Mouse (Mus musculus): ENCODE data around the gene Vmp1.

Gene Vmp1

DNA sequence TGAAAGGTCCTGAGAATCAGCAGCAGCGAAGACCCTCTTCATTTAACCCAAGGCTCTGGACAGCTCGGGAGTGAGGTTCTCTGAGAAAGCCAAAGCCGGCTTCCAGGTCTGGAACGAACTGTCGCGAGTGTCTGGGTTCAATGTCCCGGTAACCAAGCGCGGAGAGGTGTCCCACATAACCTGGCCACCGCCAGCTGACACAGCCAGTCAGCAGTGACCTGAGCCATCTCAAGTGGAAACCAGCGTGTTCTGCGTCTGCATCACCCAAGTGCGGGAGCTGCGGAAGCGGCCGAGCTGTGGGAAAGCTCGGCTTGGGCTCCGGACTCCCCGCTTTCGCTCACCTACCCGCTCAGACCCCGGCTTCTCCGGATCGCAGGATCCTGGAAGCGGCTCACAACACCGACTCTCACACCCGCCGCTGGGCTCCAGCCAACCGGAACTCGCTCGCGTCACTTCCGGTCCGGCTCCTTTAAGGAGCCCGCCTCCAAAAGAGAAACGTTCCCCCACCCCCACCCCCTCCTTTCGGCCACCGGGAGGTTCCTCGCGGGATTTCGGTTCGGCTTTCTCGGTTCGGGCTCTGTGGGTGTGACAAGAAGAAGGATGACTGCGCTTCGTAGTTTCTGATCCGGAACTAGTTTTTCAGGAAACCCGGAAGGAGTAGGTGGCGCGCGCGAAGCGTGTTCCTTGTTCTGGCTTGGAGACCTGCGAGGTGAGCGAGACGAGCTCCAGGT is at the start of gene Vmp1, which contains the start of gene Ptrh2:
TSS of gene Vmp1 (minus strand) at position 442 of the 731 bp plus-strand sequence.
TSS of gene Ptrh2 (plus strand) at position 591 of the 731 bp plus-strand sequence.
- peak; percentile 97 for DNase-seq (ENCODE audit: low spot score)

DNA sequence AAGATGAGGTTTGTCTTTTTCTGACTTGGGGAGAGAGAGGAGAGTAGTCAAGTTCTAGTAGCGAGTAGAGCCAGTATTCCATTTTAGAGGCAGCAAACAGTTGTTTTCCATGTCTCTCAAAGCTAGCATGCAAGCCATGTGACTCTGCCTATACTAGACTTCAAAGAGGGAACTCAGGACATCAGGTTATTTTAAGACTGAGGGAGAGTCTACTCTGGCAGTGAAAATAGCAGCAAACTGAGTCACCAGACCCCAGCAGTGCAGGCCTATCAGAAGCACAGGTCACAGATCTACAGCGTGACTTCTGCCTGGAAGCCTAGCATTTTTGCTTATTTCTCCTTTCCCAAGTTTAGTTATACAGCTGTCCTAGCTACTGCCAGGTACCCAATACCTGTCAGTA is 47.8 kb upstream of the Vmp1 start:
- no peak for DNase-seq (ENCODE audit: low spot score)

DNA sequence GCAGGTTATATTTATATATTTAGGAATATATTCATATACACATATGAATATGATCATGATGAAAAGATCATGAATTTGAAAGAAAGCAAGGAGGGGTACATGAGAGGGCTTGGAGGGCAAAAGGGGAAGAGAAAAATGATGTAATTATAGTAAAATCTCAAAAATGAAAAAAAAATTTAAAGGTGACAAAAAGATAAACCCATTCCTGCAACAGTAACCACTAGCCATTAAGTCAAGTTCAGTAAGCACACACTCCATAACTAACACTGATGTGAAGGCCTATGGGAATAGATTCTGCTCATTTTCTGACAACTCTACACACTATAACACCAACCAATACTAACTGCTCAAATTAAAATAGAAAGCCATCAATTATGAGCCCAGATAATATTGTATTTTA is 42.0 kb upstream of the Vmp1 start:
- no peak for DNase-seq (ENCODE audit: low spot score)

DNA sequence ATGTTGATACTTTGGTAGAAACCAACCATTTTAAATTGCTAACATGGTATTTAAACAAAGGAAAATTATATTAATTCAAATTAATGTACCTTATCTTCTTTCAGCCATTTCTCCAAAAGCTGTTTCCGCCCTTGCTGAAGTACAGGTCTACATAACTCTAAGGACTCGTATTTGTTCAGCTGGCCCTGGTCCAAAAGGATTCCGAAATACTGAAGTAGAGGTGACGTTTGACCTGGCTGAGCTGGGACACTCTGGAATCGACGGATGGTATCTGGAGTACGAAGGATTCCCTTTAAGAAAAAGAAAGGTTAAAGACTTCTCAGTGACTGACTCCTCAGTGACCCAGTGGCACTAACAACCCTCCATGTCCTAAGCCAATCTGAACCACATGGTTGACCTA is 41.3 kb upstream of the Vmp1 start:
- DNase-seq (ENCODE audit: low spot score): no peak

DNA sequence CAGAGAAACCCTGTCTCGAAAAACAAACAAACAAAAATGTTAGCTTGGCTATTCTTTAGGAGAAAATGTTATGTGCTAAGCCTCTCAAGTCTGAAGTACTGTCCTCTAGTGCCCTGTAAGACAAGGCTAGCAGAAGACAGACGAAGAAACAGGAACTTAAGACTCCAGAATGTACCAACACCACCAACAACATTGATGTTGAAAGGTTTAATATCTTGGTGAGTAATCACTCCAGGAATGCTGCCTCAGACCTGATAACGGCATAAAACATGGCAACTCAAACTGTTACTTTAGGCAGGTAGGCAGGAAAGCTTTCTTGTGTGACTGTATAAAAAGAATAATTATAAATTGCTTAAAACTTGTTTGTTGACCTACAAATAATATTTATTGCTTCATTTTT is 40.4 kb upstream of the Vmp1 start:
- no peak for DNase-seq (ENCODE audit: low spot score)

DNA sequence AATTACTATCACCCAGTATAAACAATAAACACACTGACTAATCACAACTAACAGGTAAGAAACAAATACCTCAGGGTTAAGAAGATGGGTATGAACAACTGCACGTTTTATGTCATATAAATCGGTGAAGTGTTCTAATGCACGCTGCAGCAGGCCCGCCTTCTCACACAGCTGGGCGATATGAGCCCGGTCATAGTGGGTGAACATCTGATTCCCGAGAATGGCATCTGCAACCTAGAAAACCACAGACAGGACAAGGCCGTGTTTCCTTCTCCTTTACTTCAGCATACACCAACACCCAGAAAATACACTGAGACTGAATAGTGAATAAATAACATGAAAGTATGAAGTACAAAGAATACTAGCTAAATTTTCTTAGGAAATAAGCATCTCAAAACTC is 35.8 kb upstream of the Vmp1 start:
- no peak for DNase-seq (ENCODE audit: low spot score)

DNA sequence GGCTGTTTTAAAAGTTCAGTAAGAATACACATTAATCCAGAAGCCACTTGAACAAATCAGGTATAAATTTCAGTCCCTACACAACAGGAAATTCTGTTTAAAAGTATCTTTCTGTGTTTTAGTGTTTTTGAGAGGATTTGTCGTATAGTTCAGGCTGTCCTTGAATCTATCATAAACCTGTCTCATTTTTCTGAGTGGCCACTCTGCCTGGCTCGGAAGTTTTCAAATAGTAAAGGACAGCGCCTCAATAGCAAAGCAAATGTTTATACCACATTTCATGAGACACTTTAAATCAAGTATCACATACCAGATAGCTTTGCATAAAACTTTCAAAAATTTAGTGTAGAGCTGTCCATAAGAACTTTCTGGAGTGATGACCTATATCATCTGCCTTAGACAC is 34.7 kb upstream of the Vmp1 start:
- DNase-seq (ENCODE audit: low spot score): no peak

DNA sequence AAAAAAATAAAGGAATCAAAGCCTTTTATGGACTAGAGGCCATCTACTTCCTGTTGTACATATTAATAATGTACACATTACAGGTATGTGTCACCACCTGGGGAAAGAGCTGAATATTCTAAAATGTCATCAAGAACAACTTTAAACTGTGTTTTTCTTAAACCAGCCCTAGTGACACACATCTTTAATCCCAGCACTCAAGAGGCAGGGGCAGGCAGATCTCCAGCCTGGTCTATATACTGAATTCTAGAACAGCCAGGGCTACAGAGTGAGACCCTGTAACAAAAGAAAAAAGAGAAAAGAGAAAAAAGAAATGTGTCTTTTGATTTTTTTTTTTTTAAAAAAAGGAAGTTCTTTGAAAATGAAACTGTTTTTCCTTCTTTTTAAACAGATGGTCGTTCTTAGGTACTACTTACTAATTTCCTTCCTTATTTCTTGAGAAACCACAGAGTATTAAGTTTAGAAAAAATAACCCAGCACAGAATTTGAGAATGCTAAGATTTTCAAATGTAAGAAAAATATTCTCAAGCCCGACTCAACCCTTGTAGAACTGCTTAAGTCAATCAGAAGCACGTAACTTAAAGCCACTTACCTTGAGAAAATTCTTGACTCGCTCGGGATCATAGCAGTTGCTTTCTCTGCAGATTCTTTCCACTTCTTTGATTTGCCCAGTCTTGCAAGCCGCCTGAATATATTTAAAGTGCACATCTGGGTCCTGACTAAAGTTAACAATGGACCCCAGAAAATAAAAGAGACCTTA is 33.9 kb upstream of the Vmp1 start:
- no peak for DNase-seq (ENCODE audit: low spot score)

DNA sequence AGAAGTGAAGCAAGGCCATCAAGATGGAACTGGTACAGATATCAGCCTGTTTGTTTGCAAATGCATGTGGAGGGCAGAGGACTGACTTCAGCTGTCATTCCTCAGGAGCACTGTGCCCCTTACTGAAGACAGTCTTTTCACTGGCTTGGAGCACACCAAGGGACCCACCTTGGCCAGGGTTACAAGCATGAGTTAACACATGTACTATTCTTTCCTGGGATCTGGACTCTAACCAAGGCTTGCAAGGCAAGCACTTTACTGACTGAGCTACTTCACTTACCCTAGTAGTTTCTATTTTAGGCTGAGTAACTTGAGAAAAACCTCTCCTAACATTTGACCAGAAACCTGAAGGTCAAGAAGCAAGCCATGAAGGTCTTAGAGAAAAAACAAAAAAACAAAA is 31.0 kb upstream of the Vmp1 start:
- no peak for DNase-seq (ENCODE audit: low spot score)

DNA sequence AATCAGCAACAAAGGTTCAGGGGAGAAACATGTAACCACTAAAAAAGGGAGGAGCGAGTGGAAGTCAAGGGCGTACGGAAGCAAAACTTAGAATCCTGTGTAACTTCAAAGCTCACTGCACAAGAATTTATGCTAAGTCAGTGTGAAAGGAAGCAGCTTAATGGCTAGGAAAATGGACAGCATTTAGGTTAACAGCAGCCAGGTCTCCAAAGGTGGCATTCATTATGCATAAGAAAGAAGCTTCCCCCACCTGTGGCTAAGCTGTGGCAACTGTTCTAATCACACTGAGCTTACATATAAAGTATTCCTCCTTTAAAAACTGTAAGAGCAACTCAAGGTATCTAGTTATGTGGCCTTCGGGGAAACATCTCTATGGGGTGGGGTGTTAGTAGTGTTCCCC is 17.5 kb upstream of the Vmp1 start:
- no peak for DNase-seq (ENCODE audit: low spot score)

DNA sequence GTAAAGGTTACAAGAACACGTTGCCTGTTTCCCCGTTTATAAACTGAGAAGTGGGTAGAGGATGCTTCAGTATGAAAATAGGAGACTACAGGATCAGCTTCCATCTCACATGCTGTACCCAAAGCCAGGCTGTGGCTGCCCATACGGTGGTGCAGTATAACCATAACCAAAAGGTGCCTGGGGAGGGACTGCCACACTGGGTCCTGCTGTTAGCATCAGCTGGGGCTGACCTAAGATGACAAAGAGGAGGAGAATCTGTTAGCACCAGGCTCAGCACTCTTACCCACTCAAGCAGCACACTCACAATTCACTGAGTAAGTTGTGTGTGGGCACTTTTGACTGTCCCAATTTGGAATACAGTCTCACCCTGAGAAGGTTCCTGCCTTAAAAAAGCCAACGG is 11.8 kb upstream of the Vmp1 start:
- no peak for DNase-seq (ENCODE audit: low spot score)

DNA sequence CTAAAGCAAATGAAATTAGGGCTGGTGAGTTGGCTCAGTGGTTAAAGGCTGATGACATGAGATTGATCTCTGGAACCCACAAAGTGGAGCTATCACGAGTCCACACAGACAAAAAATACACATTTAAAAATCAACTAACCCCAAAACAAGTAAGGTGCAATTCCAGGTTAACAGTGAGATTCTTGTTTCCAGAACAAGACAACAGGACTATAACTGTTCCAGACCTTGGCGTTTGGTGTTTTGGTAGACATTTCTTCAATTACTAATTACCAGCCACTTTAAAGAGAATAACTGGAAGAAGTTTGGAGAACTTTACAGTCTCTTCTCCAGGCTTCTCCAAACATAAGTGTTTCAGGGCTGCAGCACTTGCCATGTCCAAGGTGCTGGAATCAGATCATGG is 8.9 kb upstream of the Vmp1 start:
- no peak for DNase-seq (ENCODE audit: low spot score)

DNA sequence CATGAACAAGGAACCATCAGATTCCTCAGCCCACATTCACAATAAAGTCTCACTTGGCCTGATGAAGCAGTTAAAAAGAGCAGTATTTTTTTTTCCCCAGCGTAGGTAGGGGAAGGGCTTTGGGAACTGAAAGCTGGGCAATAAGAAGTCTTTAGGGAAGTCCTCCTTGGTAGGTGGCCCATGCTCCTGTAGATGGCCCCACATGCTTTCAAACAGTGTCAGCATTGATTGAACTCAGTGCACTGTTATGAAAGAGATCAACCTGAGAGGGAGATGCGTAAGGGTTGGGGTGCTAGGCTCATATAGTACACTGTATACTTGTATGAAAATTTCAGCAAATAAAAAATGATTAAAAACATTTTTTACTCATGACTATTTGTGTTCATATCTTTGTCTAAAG is 8.3 kb upstream of the Vmp1 start:
- no peak for DNase-seq (ENCODE audit: low spot score)

DNA sequence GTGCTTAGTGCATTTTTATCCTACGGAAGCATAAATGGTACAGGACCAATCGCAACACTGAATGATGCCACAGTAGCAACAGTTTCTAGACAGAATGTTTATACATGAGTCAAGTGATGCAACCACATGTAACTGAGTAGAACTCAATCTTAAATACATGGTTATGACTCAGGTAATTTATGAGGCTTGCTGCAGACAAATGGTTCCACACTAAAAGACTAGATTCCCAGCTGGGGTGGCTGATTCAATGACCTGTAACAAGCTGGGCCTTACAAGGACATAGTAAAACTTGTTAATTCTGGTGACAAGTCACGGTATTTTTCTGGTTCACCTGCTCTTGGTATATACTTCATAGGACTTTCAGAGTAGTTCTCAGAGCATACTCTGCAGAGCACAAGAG is 7.8 kb upstream of the Vmp1 start:
- no peak for DNase-seq (ENCODE audit: low spot score)

DNA sequence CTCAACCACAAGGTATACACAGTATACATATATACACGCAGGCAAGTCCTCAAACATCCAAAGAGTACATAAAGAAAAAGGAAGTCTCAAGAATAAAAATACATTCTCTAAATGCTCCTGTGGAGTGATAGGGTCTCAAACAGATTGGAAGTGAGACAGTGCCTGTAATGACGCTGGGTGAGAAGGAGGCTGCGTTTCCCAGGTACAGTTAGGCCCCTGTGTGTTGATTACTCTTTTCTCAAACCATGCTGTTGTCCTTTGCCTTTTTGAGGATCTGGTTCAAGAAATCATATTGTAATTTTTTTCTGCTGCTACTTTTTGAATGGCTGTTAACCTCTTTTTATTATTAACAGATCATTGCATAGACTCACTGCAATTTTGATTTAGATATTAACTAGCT is 6.7 kb upstream of the Vmp1 start:
- no peak for DNase-seq (ENCODE audit: low spot score)

DNA sequence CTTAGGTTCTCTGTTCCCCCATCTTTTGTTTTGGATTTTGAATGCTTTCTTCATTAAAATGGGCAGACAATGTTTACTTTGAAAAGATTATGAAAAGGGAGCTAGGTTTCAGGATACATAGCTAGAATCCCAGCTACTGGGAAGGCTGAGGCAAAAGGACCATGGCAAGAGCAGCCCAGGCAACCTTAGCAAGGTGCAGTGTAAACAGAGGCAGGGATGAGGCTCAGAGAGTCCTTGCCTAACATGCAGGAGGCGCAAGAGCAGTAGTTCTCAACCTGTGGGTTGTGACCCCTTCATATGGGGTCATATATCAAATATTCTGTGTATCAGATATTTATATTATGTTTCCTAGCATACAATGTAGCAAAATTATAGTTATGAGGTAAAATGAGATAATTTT is 1.7 kb upstream of the Vmp1 start:
- no peak for DNase-seq (ENCODE audit: low spot score)

DNA sequence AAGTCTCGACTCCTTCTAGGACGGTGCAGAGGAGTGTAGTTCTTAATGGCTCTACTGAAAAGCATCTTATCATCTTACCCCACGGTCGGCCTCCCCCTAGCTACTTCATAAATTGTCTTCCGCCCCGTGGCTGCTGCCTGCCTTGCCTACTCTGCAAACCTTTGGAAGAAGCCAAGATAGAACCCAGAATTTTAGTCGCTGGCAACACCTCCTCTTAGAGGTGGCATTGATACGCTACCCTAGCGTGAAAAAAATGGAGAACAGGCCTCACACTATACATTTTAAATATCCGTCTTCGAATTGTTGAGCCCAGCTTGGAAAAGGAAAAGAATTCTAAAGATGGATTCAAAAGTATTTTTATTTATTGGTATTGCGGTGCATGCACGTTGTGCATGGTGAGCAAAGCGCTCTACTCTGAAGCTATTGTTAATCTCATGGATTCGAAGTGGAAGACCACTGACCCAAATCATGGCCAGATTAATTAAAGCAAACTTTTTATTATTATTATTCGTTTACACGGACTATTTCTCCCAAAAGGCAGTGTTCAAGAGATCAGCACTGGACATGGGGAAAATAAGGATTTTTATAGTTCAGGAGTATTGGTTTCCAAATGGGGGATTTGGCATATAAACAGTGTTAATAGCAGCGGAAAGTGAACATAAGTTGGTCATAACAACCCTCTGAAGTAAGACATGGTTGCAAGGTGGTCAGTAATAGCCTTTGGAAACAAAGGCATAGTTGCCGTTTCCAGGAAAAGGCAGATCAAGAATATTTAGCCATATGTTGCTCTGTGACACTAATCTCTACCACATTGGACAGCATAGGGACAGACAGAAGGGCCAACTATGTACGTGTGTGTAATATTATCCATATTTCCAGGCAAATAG is 733 bp upstream of the Vmp1 start:
- DNase-seq (ENCODE audit: low spot score): peak; percentile 7

DNA sequence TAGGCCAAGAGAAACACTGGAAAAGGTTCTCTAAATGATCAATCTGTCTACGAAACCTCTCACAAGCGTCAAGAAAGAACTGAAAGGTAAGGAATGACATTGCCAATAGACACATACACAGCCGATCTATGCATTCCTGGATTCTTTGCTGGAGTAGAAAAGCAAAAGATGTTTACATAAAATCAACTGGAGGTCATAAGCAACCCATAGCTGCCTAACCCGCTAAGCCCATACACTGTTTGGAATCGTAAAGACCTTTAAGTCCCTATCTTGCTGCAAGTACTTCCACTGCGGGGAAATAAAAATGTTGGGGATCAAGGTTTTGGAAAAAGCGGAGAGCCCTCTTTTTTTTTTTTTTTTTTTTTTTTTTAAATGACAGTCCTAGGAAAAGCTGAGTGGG is 775 bp downstream of the Vmp1 start:
- DNase-seq (ENCODE audit: low spot score): no peak

DNA sequence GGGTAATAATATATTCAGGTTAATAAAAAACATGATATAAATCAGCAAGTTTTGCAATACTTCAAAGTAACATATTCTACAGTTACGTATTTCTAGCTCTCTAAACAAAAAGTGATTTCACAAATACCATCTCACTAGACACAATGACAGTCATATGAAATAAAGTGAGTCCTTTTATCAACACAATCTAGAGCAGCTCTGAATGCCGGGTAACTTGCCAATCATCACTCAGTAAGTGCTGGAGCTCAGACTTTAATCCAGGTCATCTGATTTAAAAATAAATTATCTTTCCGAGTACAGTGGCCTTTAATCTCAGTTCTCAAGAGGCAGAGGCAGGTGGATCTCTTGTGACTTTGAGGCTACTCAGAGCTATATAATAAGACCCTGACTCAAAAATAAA is 2.2 kb downstream of the Vmp1 start:
- no peak for DNase-seq (ENCODE audit: low spot score)

DNA sequence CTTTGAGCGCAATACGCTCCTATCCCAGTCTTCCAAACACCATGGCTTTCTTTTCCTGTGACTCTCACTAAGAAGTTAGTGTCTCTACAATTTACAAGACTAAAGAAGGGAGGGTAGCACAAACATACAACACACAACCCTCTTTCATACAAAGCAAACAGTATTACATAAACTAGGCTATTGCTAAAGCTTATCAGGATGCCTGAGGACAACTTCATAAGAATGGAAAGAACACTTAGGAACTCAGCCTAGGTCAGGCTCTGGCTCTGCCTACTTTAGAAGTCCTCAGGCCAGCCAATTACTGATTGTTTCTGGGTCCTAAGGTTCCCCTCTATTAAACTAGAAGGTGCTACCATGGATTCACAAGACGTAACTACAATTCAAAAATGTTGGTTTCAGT is 2.9 kb downstream of the Vmp1 start:
- no peak for DNase-seq (ENCODE audit: low spot score)

DNA sequence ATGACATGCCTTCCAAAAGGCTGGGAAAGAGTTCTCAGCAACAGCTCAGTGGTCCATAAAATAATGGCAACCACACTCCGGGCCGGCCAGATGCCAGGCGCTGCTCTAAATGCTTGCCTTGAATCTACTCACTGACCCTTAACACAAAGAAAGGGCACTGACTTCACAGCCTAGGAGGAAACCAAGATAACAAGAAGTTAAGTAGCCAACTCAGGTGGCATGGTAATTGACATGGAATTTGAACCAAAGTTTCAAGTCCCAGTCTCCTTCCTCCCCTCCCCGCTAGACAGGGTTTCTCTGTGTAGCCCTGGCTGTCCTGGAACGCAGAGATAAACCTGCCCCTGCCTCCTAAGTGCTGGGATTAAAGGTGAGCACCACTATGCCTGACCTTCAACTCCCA is 4.7 kb downstream of the Vmp1 start:
- no peak for DNase-seq (ENCODE audit: low spot score)

DNA sequence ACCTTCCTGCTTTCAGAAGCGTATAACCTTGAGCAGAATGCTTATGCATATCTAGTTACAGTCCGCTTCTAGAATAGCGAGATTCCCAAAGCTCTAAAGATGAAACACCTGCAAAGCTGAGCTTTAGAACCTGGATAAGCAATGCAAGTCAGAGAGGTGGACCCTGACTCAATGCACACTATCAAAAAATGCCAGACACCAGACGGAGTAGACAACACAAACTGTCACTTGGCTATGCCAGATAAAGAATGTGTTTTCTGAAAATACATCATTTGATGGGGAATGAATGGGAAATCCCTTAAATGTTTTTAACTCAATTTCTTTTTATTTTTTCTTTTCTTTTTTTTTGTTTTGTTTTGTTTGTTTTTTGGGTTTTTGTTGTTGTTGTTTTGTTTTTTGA is 8.1 kb downstream of the Vmp1 start:
- no peak for DNase-seq (ENCODE audit: low spot score)

DNA sequence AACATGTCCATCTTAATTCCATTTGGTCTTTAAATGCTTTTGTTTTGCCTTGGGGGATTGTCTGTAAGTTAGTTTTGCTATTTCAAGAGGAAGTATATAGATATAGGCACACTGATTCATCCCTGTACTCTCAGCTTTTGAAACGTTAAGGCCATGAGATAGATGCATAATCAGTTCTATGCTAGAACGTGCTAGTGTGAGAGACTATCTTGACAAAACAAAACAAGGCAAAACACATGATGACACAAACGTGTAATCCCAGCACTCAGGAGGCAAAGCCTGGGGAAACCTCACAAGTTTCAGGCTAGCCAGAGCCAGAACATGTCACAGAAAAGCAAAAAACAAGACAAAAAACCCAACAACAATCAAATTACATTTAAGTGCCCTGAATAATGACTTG is 10.9 kb downstream of the Vmp1 start:
- DNase-seq (ENCODE audit: low spot score): no peak
